Mouse (Mus musculus) left cerebral cortex, postnatal 25 days (tissue): ENCODE measurements around the gene Gm13083. TPM values are rescaled to one million over a fixed set of nuclear protein-coding genes. Genes with fewer than 3 reads are reported as not detected.
"Not testable (repeated sequence)": the region's sequence is repeated elsewhere in the genome, so short reads cannot be mapped to it uniquely, and the experiment has no call there.

Experiments
- DNase-seq, 2 experiments: peaks; one replicate each; pipeline ENCODE4 v3.0.0; 2022; ENCODE audit warnings: low spot score in 2 of 2, mixed read lengths in 1 of 2
- intact Hi-C: fragments of 180-260 bp; cut with DNase I; formaldehyde crosslinking; loops from one replicate; pipeline ENCODE4 v1.15.1; 2025
- total RNA-seq, 2 experiments: library from RNA; stranded (reverse); gene quantifications; 2 replicates each; pipeline ENCODE4 v1.2.3; 2021

Gene Gm13083
- total RNA-seq = not detected

- DNase-seq, intact Hi-C loops: not testable (repeated sequence)
Measured at GRCm38 (mm10) chr4:143614703-143615102, at the start of gene Gm13083. Gene Gm13083, plus strand, starts transcription at chr4:143615003.

DNA sequence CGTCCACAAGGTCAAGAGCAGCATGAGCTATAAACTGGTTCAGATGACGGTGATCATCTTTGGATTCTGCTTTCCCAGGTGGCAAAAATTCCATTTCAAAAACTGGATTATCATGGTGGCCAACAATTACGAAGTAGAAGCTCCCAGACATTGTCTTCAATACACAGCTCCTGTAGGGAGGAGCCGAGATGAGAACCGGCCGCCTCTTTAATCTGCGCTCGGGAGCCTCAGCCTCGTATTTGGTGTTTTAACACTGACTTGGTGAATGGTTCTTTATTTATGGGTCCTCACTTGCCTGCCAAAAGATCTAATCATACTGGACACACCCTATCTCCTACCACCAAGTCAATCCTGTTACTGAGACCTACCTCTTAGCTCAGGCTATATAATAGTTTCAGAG lies 2.9 kb upstream of the Gm13083 start:
- intact Hi-C loops = not testable (repeated sequence)

GRCm38 (mm10) chr4:143618101-143618500 lies 3.3 kb downstream of the Gm13083 start:
- DNase-seq, intact Hi-C loops: not testable (repeated sequence)

More for the DNA sequence above, 2.9 kb upstream of the Gm13083 start:
- DNase-seq = not testable (repeated sequence)

- intact Hi-C loops, DNase-seq: not testable (repeated sequence)
Measured at GRCm38 (mm10) chr4:143657146-143657545, 42.3 kb downstream of the Gm13083 start, which contains the start of gene Gm13088. Gene Gm13088, minus strand, starts transcription at chr4:143657246.

Other genes with a start within 250 kb of the Gm13083 start
- gene Pramel1, start 220.6 kb upstream of the Gm13083 start, total RNA-seq = not detected
- 10 to 100 TPM; 11.7 to 12.6 TPM for gene Pramef8, start 202.6 kb upstream of the Gm13083 start, total RNA-seq
- not detected for gene Oog4, start 164.7 kb upstream of the Gm13083 start, total RNA-seq
- not detected for gene Gm13043, start 103.7 kb upstream of the Gm13083 start, total RNA-seq
- not detected for gene Gm13040, start 79.0 kb upstream of the Gm13083 start, total RNA-seq
- gene BC080695, start 63.3 kb upstream of the Gm13083 start, total RNA-seq = not detected
- gene Gm13057, start 63.3 kb upstream of the Gm13083 start, total RNA-seq = not detected
- gene Gm13088, start 42.2 kb downstream of the Gm13083 start, total RNA-seq = not detected
- gene Gm13089, start 87.7 kb downstream of the Gm13083 start, total RNA-seq = not detected
- gene Gm13078, start 104.5 kb downstream of the Gm13083 start, total RNA-seq = not detected
- not detected for gene Gm13023, start 174.3 kb downstream of the Gm13083 start, total RNA-seq
- gene Gm13084, start 201.1 kb downstream of the Gm13083 start, total RNA-seq = not detected
- not detected for gene Gm13103, start 231.5 kb downstream of the Gm13083 start, total RNA-seq